Mouse (Mus musculus): ENCODE measurements at regions not wholly inside any gene's neighbourhood (a gene's known extent, or its start where the extent isn't known, plus 50 kb on each side); places are given as distances from the start of the nearest gene placed in this dataset.

GRCm38 (mm10) chr3:37978481-37978880 is 254.2 kb upstream of the Gm5148 start:
- Histone ChIP-seq H3K4me3 (ENCODE audit: low read depth, low read length) (no peak overlapping the region), H3K9ac (replicated peaks) (no peak overlapping the region), H3K27ac (ENCODE audit: low read depth) (no peak overlapping the region), H3K27me3 (ENCODE audit: insufficient read depth, low read length) (no peaks in the 10 kb centered on the region), H3K36me3 (replicated peaks; ENCODE audit: insufficient read depth, low read length) (no peaks in the 10 kb centered on the region), H3K4me2 (ENCODE audit: low read depth, low read length) (0 out of 2 replicates have a peak overlapping the region, but pooled peaks have one; percentile 32), H3K9me3 (ENCODE audit: low read length) (no peaks in the 10 kb centered on the region), H3K4me1 (ENCODE audit: insufficient read depth) (peaks cover 8% of the 10 kb centered on the region)
- DNase-seq (no peak), ATAC-seq (no peak)
- TF ChIP-seq EP300 (IDR thresholded peaks at IDR 0.05; ENCODE audit: low read depth), result no peak
- no peak for TF ChIP-seq CTCF (IDR thresholded peaks at IDR 0.05; ENCODE audit: low read depth)
- 19% methylated on average over 6 of the region's 6 CpGs for WGBS (ENCODE audit: insufficient replicate concordance)

- TF ChIP-seq EP300 (IDR thresholded peaks at IDR 0.05; ENCODE audit: low read depth), result no peak
- no peak overlapping the region for H3K9ac ChIP-seq (replicated peaks)
- no peak overlapping the region for H3K4me2 ChIP-seq (ENCODE audit: low read depth, low read length)
- no peak overlapping the region for H3K27ac ChIP-seq (ENCODE audit: low read depth)
- no peaks in the 10 kb centered on the region for H3K27me3 ChIP-seq (ENCODE audit: insufficient read depth, low read length)
- H3K4me3 ChIP-seq (ENCODE audit: low read depth, low read length), result no peak overlapping the region
- no peaks in the 10 kb centered on the region for H3K36me3 ChIP-seq (replicated peaks; ENCODE audit: insufficient read depth, low read length)
- H3K4me1 ChIP-seq (ENCODE audit: insufficient read depth), result peaks cover 8% of the 10 kb centered on the region
- ATAC-seq (no peak), DNase-seq (no peak)
- H3K9me3 ChIP-seq (ENCODE audit: low read length), result no peaks in the 10 kb centered on the region
- 59% methylated on average over 3 of the region's 3 CpGs for WGBS (ENCODE audit: insufficient replicate concordance)
These were observed 253.2 kb upstream of the Gm5148 start for GRCm38 (mm10) chr3:37977453-37977852.

- no peaks in the 10 kb centered on the region for H3K27me3 ChIP-seq (ENCODE audit: insufficient read depth, low read length)
- ATAC-seq, result no peak
- H3K27ac ChIP-seq (ENCODE audit: low read depth), result no peak overlapping the region
- DNase-seq, result no peak
- peaks cover 8% of the 10 kb centered on the region for H3K4me1 ChIP-seq (ENCODE audit: insufficient read depth)
- TF ChIP-seq EP300 (IDR thresholded peaks at IDR 0.05; ENCODE audit: low read depth) (no peak), CTCF (IDR thresholded peaks at IDR 0.05; ENCODE audit: low read depth) (no peak)
- H3K36me3 ChIP-seq (replicated peaks; ENCODE audit: insufficient read depth, low read length), result no peaks in the 10 kb centered on the region
- 37% methylated on average over 13 of the region's 13 CpGs for WGBS (ENCODE audit: insufficient replicate concordance)
- no peak overlapping the region for H3K4me3 ChIP-seq (ENCODE audit: low read depth, low read length)
- peak overlapping the region; percentile 36; the same call in 1 of the 2 replicates for H3K4me2 ChIP-seq (ENCODE audit: low read depth, low read length)
- H3K9me3 ChIP-seq (ENCODE audit: low read length), result no peaks in the 10 kb centered on the region
- no peak overlapping the region for H3K9ac ChIP-seq (replicated peaks)
These were observed 252.3 kb upstream of the Gm5148 start for GRCm38 (mm10) chr3:37976566-37976965.

- Histone ChIP-seq H3K36me3 (replicated peaks; ENCODE audit: insufficient read depth, low read length) (no peaks in the 10 kb centered on the region), H3K4me1 (ENCODE audit: insufficient read depth) (peaks cover 8% of the 10 kb centered on the region), H3K4me2 (ENCODE audit: low read depth, low read length) (no peak overlapping the region), H3K4me3 (ENCODE audit: low read depth, low read length) (no peak overlapping the region), H3K27ac (ENCODE audit: low read depth) (no peak overlapping the region), H3K9ac (replicated peaks) (no peak overlapping the region), H3K9me3 (ENCODE audit: low read length) (no peaks in the 10 kb centered on the region), H3K27me3 (ENCODE audit: insufficient read depth, low read length) (no peaks in the 10 kb centered on the region)
- TF ChIP-seq EP300 (IDR thresholded peaks at IDR 0.05; ENCODE audit: low read depth), result peak; percentile 62; the same call in 1 of the 2 replicates
- TF ChIP-seq CTCF (IDR thresholded peaks at IDR 0.05; ENCODE audit: low read depth), result no peak
- ATAC-seq, result no peak
- 16% methylated on average over 11 of the region's 11 CpGs for WGBS (ENCODE audit: insufficient replicate concordance)
- no peak for DNase-seq
These were observed 251.0 kb upstream of the Gm5148 start for GRCm38 (mm10) chr3:37975194-37975756.

- no peak for DNase-seq
- H3K4me2 ChIP-seq (ENCODE audit: low read depth, low read length), result no peak overlapping the region
- ATAC-seq, result no peak
- H3K27me3 ChIP-seq (ENCODE audit: insufficient read depth, low read length), result no peaks in the 10 kb centered on the region
- no peak overlapping the region for H3K9ac ChIP-seq (replicated peaks)
- no peak overlapping the region for H3K27ac ChIP-seq (ENCODE audit: low read depth)
- no peaks in the 10 kb centered on the region for H3K9me3 ChIP-seq (ENCODE audit: low read length)
- no peak for TF ChIP-seq CTCF (IDR thresholded peaks at IDR 0.05; ENCODE audit: low read depth)
- TF ChIP-seq EP300 (IDR thresholded peaks at IDR 0.05; ENCODE audit: low read depth), result no peak
- peaks cover 4% of the 10 kb centered on the region; the same call in 1 of the 2 replicates for H3K4me1 ChIP-seq (ENCODE audit: insufficient read depth)
- H3K4me3 ChIP-seq (ENCODE audit: low read depth, low read length), result no peak overlapping the region
- H3K36me3 ChIP-seq (replicated peaks; ENCODE audit: insufficient read depth, low read length), result no peaks in the 10 kb centered on the region
- 69% methylated on average over 3 of the region's 3 CpGs for WGBS (ENCODE audit: insufficient replicate concordance)
These were observed 248.6 kb upstream of the Gm5148 start for GRCm38 (mm10) chr3:37972931-37973330.

GRCm38 (mm10) chr3:37971240-37971639 is 246.9 kb upstream of the Gm5148 start:
- no peak overlapping the region for H3K9ac ChIP-seq (replicated peaks)
- no peak overlapping the region for H3K27ac ChIP-seq (ENCODE audit: low read depth)
- no peaks in the 10 kb centered on the region for H3K9me3 ChIP-seq (ENCODE audit: low read length)
- H3K4me3 ChIP-seq (ENCODE audit: low read depth, low read length), result no peak overlapping the region
- ATAC-seq (no peak), DNase-seq (no peak)
- no peaks in the 10 kb centered on the region for H3K36me3 ChIP-seq (replicated peaks; ENCODE audit: insufficient read depth, low read length)
- no peaks in the 10 kb centered on the region for H3K27me3 ChIP-seq (ENCODE audit: insufficient read depth, low read length)
- WGBS (ENCODE audit: insufficient replicate concordance), result 58% methylated on average over 2 of the region's 2 CpGs
- no peak overlapping the region for H3K4me2 ChIP-seq (ENCODE audit: low read depth, low read length)
- H3K4me1 ChIP-seq (ENCODE audit: insufficient read depth), result peaks cover 4% of the 10 kb centered on the region; the same call in 1 of the 2 replicates
- TF ChIP-seq EP300 (IDR thresholded peaks at IDR 0.05; ENCODE audit: low read depth), result no peak
- TF ChIP-seq CTCF (IDR thresholded peaks at IDR 0.05; ENCODE audit: low read depth), result no peak

- Histone ChIP-seq H3K9ac (replicated peaks) (no peak overlapping the region), H3K9me3 (ENCODE audit: low read length) (no peaks in the 10 kb centered on the region), H3K4me1 (ENCODE audit: insufficient read depth) (no peaks in the 10 kb centered on the region), H3K4me2 (ENCODE audit: low read depth, low read length) (no peak overlapping the region), H3K27ac (ENCODE audit: low read depth) (no peak overlapping the region), H3K27me3 (ENCODE audit: insufficient read depth, low read length) (no peaks in the 10 kb centered on the region), H3K36me3 (replicated peaks; ENCODE audit: insufficient read depth, low read length) (no peaks in the 10 kb centered on the region), H3K4me3 (ENCODE audit: low read depth, low read length) (no peak overlapping the region)
- TF ChIP-seq EP300 (IDR thresholded peaks at IDR 0.05; ENCODE audit: low read depth) (no peak), CTCF (IDR thresholded peaks at IDR 0.05; ENCODE audit: low read depth) (no peak)
- no peak for DNase-seq
- ATAC-seq, result no peak
These were observed 244.4 kb upstream of the Gm5148 start for GRCm38 (mm10) chr3:37968654-37969053.
